Mouse (Mus musculus): ENCODE measurements around the gene Sspo. TPM values are rescaled to one million over a fixed set of nuclear protein-coding genes. Genes with fewer than 3 reads are reported as not detected.

Gene Sspo
- total and polyA plus RNA-seq, 3 experiments: not detected

DNA sequence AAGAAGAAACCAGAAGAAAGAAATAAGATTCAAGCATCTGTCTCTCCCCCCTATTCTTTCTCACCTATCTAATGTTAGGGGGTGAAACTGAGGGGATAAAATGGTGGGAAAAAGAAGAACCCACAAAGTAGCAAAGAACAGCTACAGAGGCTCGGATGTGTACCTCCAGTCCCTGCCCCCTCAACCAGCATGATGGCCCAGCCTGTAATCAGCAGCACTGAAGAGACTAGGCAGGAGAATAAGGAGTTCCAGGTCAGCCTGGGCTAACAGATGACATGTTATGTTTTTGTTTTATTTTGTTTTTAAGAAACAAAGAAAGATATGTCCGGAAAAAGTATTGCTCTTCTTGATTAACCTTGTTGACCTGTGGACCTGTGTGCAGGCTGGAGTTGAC is 55.8 kb downstream of the Sspo start:
- TF ChIP-seq CHD2 (IDR thresholded peaks at IDR 0.05; ENCODE audit: low read length) (no peak), ZKSCAN1 (IDR thresholded peaks at IDR 0.05; ENCODE audit: low read depth, low read length) (no peak), UBTF (IDR thresholded peaks at IDR 0.05; ENCODE audit: borderline replicate concordance, insufficient read depth, low read depth, low read length) (no peak), GABPA (IDR thresholded peaks at IDR 0.05; ENCODE audit: low read depth, low read length) (no peak), TBP (IDR thresholded peaks at IDR 0.05; ENCODE audit: low read depth, low read length) (no peak), E2F4 (IDR thresholded peaks at IDR 0.05; ENCODE audit: borderline replicate concordance, low read depth, low read length) (no peak)
- H3K9ac ChIP-seq (ENCODE audit: control insufficient read depth, low read depth, low read length, poor library complexity, severe bottlenecking): no peak overlapping the region
- no peak overlapping the region for H3K4me3 ChIP-seq (ENCODE audit: control insufficient read depth in 1 of 2, insufficient read depth in 1 of 2, low read depth in 2 of 2, low read length in 2 of 2)

DNA sequence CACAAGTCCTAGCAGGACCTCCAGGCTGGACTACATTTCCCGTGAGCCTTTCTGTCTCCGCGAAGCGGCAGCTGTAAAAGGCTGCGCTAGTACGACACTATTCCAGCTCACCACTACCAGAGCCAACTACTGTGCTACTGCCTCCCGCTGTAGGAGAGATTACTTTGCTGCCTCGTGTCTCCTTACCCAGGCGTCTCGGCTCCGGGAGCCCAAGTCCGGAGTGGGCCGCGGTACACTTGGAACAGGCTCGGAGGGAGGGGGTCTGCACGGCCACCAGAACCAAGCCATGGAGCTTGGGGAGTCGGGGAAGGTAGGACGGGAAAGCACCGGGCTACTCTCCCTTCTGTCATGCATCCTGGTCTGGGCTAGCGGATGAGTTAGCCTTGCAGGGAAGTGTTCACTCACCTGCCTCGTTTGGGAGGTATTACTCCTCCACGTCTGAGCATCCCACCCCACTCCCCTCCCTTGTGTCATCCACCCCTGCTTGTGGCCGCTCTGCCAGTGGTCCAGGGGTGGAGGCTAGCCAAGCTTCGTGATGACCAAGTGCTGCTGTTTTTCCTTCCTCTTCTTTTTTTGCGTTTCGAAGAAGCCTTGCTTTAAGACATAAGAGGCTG is 56.3 kb downstream of the Sspo start:
- Histone ChIP-seq H3K27ac (ENCODE audit: control insufficient read depth, low read depth, low read length) (no peak overlapping the region), H3K36me3 (ENCODE audit: control insufficient read depth in 1 of 2, insufficient read depth in 2 of 2, low read length in 2 of 2) (no peaks in the 10 kb centered on the region), H3K27me3 (ENCODE audit: control insufficient read depth in 1 of 2, insufficient read depth in 2 of 2, low read length in 2 of 2) (no peaks in the 10 kb centered on the region), H3K9ac (ENCODE audit: control insufficient read depth, low read depth, low read length, poor library complexity, severe bottlenecking) (no peak overlapping the region), H3K79me2 (ENCODE audit: control insufficient read depth, insufficient read depth, low read length, poor library complexity) (no peaks in the 10 kb centered on the region), H3K4me3 (ENCODE audit: control insufficient read depth in 1 of 2, insufficient read depth in 1 of 2, low read depth in 2 of 2, low read length in 2 of 2) (no peak overlapping the region), H3K9me3 (replicated peaks; ENCODE audit: insufficient read depth, low read length) (no peaks in the 10 kb centered on the region), H3K4me1 (ENCODE audit: control insufficient read depth in 1 of 2, insufficient read depth in 2 of 2, low read length in 2 of 2) (no peaks in the 10 kb centered on the region)
- TF ChIP-seq EP300 (IDR thresholded peaks at IDR 0.05; ENCODE audit: low read depth in 1 of 2, low read length in 2 of 2) (no peak), UBTF (IDR thresholded peaks at IDR 0.05; ENCODE audit: borderline replicate concordance, insufficient read depth, low read depth, low read length) (no peak), RCOR1 (IDR thresholded peaks at IDR 0.05; ENCODE audit: low read depth, low read length) (no peak), CTCF (IDR thresholded peaks at IDR 0.05 in 2 of 3, conservative IDR thresholded peaks at IDR 0.05 in 1 of 3; ENCODE audit: control insufficient read depth in 1 of 3, insufficient read depth in 1 of 3, low read depth in 2 of 3, low read length in 3 of 3, poor library complexity in 1 of 3, severe bottlenecking in 1 of 3) (no peak), MXI1 (IDR thresholded peaks at IDR 0.05; ENCODE audit: low read depth, low read length) (no peak), ZNF384 (IDR thresholded peaks at IDR 0.05; ENCODE audit: low read depth, low read length) (no peak), RAD21 (IDR thresholded peaks at IDR 0.05; ENCODE audit: low read depth, low read length) (no peak), SMC3 (IDR thresholded peaks at IDR 0.05; ENCODE audit: low read depth, low read length) (no peak), MAZ (IDR thresholded peaks at IDR 0.05; ENCODE audit: low read depth, low read length) (no peak), ELF1 (IDR thresholded peaks at IDR 0.05; ENCODE audit: low read depth, low read length) (no peak), HCFC1 (IDR thresholded peaks at IDR 0.05; ENCODE audit: low read depth, low read length) (no peak), E2F4 (IDR thresholded peaks at IDR 0.05; ENCODE audit: borderline replicate concordance, low read depth, low read length) (no peak), POLR2A (IDR thresholded peaks at IDR 0.05; ENCODE audit: control insufficient read depth in 1 of 2, insufficient read depth in 1 of 2, low read depth in 1 of 2, low read length in 2 of 2, poor library complexity in 1 of 2) (no peak), MAX (IDR thresholded peaks at IDR 0.05; ENCODE audit: low read length) (no peak), POLR2AphosphoS5 (IDR thresholded peaks at IDR 0.05; ENCODE audit: borderline replicate concordance, low read depth, low read length) (no peak), MEF2A (IDR thresholded peaks at IDR 0.05; ENCODE audit: extremely low read depth, insufficient replicate concordance, low read depth, low read length, poor library complexity, severe bottlenecking) (no peak)
- DNase-seq (ENCODE audit: low read depth, low spot score): no peak

More for the DNA sequence above, 55.8 kb downstream of the Sspo start:
- H3K36me3 ChIP-seq (ENCODE audit: control insufficient read depth in 1 of 2, insufficient read depth in 2 of 2, low read length in 2 of 2): no peaks in the 10 kb centered on the region
- no peak overlapping the region for H3K27ac ChIP-seq (ENCODE audit: control insufficient read depth, low read depth, low read length)
- H3K4me1 ChIP-seq (ENCODE audit: control insufficient read depth in 1 of 2, insufficient read depth in 2 of 2, low read length in 2 of 2): no peaks in the 10 kb centered on the region
- no peaks in the 10 kb centered on the region for H3K27me3 ChIP-seq (ENCODE audit: control insufficient read depth in 1 of 2, insufficient read depth in 2 of 2, low read length in 2 of 2)
- no peaks in the 10 kb centered on the region for H3K79me2 ChIP-seq (ENCODE audit: control insufficient read depth, insufficient read depth, low read length, poor library complexity)
- H3K9me3 ChIP-seq (replicated peaks; ENCODE audit: insufficient read depth, low read length): no peaks in the 10 kb centered on the region
- DNase-seq (ENCODE audit: low read depth, low spot score): no peak
